Mouse (Mus musculus) ES-E14 (cell line): ENCODE data around the gene Drd1. TPM values are rescaled to one million over a fixed set of nuclear protein-coding genes. Genes with fewer than 3 reads are reported as not detected.

Experiments
- DNase-seq: peaks from one replicate; pipeline ENCODE4 v3.0.0-alpha.2; 2013; ENCODE audit warnings: low read depth, low spot score
- H3K27ac ChIP-seq: 2 replicates; pipeline ENCODE4 v1.5.1; 2012; ENCODE audit warnings: low read depth, mild to moderate bottlenecking, low read length, moderate library complexity, mixed read lengths; ENCODE audit not compliant: poor library complexity, insufficient read depth, severe bottlenecking
- H3K36me3 ChIP-seq: 2 replicates; pipeline ENCODE4 v1.6.1; 2012; ENCODE audit warnings: mild to moderate bottlenecking, low read length, moderate library complexity, mixed read lengths; ENCODE audit not compliant: control insufficient read depth, poor library complexity, insufficient read depth, severe bottlenecking
- H3K4me1 ChIP-seq, 2 experiments: fragments of 150-350 bp in 1 of 2; sonication (generic) in 1 of 2; 2 replicates each; pipeline ENCODE4 v1.6.1; 2012; ENCODE audit warnings: low read length in 2 of 2, mild to moderate bottlenecking in 1 of 2, mixed read lengths in 1 of 2; ENCODE audit not compliant: control insufficient read depth in 2 of 2, insufficient read depth in 2 of 2, poor library complexity in 1 of 2
- H3K4me3 ChIP-seq, 2 experiments: fragments of 150-350 bp in 1 of 2; sonication (generic) in 1 of 2; 2 replicates each; pipeline ENCODE4 v1.5.1; 2012; ENCODE audit warnings: low read length in 2 of 2, low read depth in 1 of 2, mild to moderate bottlenecking in 1 of 2, mixed read lengths in 1 of 2; ENCODE audit not compliant: insufficient read depth in 1 of 2, poor library complexity in 1 of 2, severe bottlenecking in 1 of 2
- H3K9ac ChIP-seq: 2 replicates; pipeline ENCODE4 v1.6.1; 2012; ENCODE audit warnings: low read depth, mild to moderate bottlenecking, low read length, mixed read lengths; ENCODE audit not compliant: poor library complexity, insufficient read depth, severe bottlenecking
- H3K9me3 ChIP-seq: fragments of 150-350 bp; sonication (generic); 2 replicates; pipeline ENCODE4 v1.6.1; 2012; ENCODE audit warnings: low read depth, mild to moderate bottlenecking, low read length; ENCODE audit not compliant: control insufficient read depth, insufficient read depth
- CHD2 ChIP-seq: IDR thresholded peaks from 2 replicates; pipeline ENCODE4 v1.6.1; 2014; ENCODE audit warnings: mild to moderate bottlenecking, low read depth, low read length, inconsistent platforms
- HCFC1 ChIP-seq: IDR thresholded peaks from 2 replicates; pipeline ENCODE4 v1.6.1; 2012; ENCODE audit warnings: low read length, inconsistent platforms, borderline replicate concordance; ENCODE audit not compliant: insufficient read depth
- MAFK ChIP-seq: IDR thresholded peaks from 2 replicates; pipeline ENCODE4 v1.6.1; 2014; ENCODE audit warnings: mild to moderate bottlenecking, low read depth, low read length, inconsistent platforms; ENCODE audit not compliant: insufficient read depth
- ZC3H11A ChIP-seq: IDR thresholded peaks from 2 replicates; pipeline ENCODE4 v1.6.1; 2012; ENCODE audit warnings: low read depth, mild to moderate bottlenecking, inconsistent platforms, low read length, borderline replicate concordance
- ZNF384 ChIP-seq: IDR thresholded peaks from 2 replicates; pipeline ENCODE4 v1.6.1; 2012; ENCODE audit warnings: low read depth, low read length, inconsistent platforms
- in situ Hi-C, 2 experiments: fragments of 600-800 bp; cut with MboI; formaldehyde crosslinking; loops; one replicate each; pipeline ENCODE4 v1.15.1; 2025; ENCODE audit warnings: low sequenced_read_pairs in 2 of 2, inconsistent platforms in 1 of 2; ENCODE audit not compliant: unreplicated experiment in 2 of 2
- total RNA-seq: library from RNA; depleted of rRNA; stranded (reverse); fragments of 300-350 nt; gene quantifications from 2 replicates; pipeline ENCODE4 v1.2.3, GENCODE M21; 2012; rRNA removed

Gene Drd1
- not detected in 2 replicates for total RNA-seq

DNA sequence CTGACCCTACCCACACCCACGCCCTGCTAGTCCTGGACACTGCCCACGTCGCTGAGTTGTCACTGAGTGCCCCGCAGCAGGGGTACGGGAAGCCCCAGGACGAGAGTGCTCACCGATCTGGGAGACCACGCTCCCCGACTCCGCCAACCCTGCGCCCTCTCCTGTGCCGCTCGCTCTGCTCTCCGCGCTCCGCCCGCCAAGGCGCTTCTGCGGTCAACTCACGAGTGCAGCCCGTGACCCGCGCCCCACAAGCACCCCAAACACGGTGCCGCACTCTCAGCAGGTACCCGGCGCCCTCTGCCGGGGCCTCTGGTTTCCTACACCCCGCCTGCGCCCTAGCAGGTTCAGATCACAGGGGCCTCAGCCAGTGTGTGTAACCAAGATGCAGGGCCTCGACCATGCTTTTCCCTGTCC is at the start of gene Drd1:
Drd1 (minus strand) TSS at position 258 of the 414 bp plus-strand sequence.
- Histone ChIP-seq H3K9ac (peak within 1 kb of the TSS; percentile 39; the same call in 1 of the 2 replicates), H3K4me1 (no peaks in the 10 kb centered on the region), H3K36me3 (no peaks in the 10 kb centered on the region), H3K27ac (no peak within 1 kb of the TSS), H3K4me3 (peak within 1 kb of the TSS; percentile 68 to 75), H3K9me3 (no peaks in the 10 kb centered on the region)
- TF ChIP-seq ZC3H11A: peak; percentile 24; the same call in 1 of the 2 replicates
- TF ChIP-seq ZNF384: no peak
- TF ChIP-seq MAFK: no peak
- no peak for TF ChIP-seq CHD2
- no peak for TF ChIP-seq HCFC1
- in situ Hi-C loops: loop anchor here (10.0 to 25.0 kb wide), 2 partner anchors 268 to 271 kb away; no protein-coding TSS in a partner anchor
- peak; percentile 52 for DNase-seq

DNA sequence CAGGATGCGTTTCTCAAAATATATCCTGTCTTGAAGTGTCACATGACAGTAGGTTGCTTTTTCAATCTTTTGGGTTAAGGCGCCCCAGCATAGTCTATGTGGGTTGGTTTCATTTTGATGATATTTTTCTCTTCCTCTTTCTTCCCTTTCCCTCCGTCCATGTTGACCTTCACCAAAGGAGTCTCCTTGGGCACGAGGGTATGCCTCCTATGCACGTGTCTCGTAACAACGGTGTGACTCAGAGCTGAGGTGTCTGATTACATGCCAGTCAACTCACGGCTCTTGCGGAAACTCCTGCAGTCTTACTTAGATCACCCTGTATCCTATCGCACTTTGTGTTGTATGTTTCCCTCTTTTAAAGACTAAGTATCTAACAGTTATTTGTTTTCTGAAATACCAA is 48.4 kb upstream of the Drd1 start:
- Histone ChIP-seq H3K4me1 (no peaks in the 10 kb centered on the region), H3K9ac (no peak overlapping the region), H3K27ac (no peak overlapping the region), H3K9me3 (no peaks in the 10 kb centered on the region), H3K4me3 (no peak overlapping the region), H3K36me3 (peaks cover 28% of the 10 kb centered on the region)
- DNase-seq: no peak
- in situ Hi-C loops: no loop called here
- TF ChIP-seq ZC3H11A (no peak), ZNF384 (no peak), MAFK (no peak), HCFC1 (no peak), CHD2 (no peak)

DNA sequence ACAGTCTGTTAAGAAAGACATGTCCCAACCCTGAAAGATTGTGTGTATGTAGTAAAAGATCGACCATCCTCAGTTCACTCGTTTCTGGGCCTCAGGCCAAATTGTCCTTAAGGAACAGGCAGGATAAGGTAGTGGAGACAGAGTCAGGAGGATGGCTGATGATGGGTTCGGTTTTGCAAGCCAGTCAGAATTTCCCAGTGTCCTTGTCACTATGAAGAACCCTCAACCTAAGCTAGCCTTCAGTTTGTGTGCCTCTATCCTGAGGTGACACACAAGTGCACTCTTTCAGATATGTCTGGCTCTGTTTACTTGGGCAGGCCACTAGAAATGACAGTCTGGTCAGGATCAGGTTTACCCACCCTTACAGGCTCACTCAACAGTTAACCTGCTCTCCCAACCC is 47.8 kb upstream of the Drd1 start:
- DNase-seq: no peak
- TF ChIP-seq ZC3H11A: no peak
- TF ChIP-seq ZNF384: no peak
- no peak for TF ChIP-seq HCFC1
- TF ChIP-seq CHD2: no peak
- no peak for TF ChIP-seq MAFK
- Histone ChIP-seq H3K4me1 (no peaks in the 10 kb centered on the region), H3K9me3 (no peaks in the 10 kb centered on the region), H3K9ac (no peak overlapping the region), H3K36me3 (peaks cover 28% of the 10 kb centered on the region), H3K4me3 (no peak overlapping the region), H3K27ac (no peak overlapping the region; the same call in 1 of the 2 replicates)
- in situ Hi-C loops: no loop called here

DNA sequence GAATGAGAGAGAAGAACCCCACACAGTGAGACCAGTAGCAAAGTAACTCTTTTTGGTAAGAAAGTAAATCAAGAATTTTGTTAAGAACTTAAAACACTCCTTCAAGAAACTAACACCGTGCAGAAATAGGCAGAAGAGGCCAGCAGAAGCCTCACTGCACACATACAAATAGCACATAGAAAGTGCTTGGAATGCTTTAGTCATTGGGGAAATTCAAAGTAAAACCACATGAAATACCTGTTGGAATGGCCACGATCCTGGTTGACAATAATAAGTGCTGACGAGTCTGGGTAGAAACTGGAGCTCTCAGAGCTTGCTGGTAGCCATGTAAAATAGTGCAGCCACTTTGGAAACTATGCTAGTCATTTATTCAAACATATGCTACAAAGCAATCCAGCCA is 46.6 kb upstream of the Drd1 start:
- TF ChIP-seq ZC3H11A: no peak
- no peak for TF ChIP-seq CHD2
- TF ChIP-seq MAFK: no peak
- in situ Hi-C loops: no loop called here
- peaks cover 33% of the 10 kb centered on the region for H3K36me3 ChIP-seq
- no peak overlapping the region for H3K4me3 ChIP-seq
- no peak overlapping the region for H3K27ac ChIP-seq
- no peak for DNase-seq
- no peaks in the 10 kb centered on the region for H3K4me1 ChIP-seq
- no peak overlapping the region for H3K9ac ChIP-seq
- H3K9me3 ChIP-seq: no peaks in the 10 kb centered on the region
